Mouse (Mus musculus): ENCODE results near the gene Slc27a2.
A peak's percentile ranks its signal among the peaks of the same experiment; 100 is the strongest.
"Not testable (repeated sequence)": the region's sequence is repeated elsewhere in the genome, so short reads cannot be mapped to it uniquely, and the experiment has no call there.

The Slc27a2 gene

GRCm38 (mm10) chr2:126606061-126606687 lies 54.0 kb downstream of the Slc27a2 start:
- DNase-seq (ENCODE audit: low spot score) = peak; percentile 26

DNA sequence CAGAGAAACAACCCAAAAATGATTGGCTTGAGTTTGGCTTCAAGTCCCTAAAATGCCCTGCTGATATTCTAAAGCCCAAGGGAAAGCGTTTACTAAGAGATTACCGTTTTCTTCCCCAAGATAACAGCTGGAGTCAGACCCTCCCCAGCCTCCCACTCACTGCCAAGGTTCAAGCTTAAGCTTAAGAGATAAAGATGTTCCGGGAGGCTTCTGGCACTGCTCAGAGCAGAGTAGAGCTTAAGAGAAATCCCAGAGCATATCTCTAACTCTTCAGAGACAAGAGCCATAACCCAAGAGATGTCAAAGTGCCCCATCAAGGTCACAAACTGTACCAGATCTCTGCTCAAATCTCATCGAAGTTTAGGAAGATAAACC lies 54.5 kb downstream of the Slc27a2 start:
- DNase-seq (ENCODE audit: low spot score) = peak; percentile 31

- no peak for DNase-seq (ENCODE audit: low spot score)
Observed at GRCm38 (mm10) chr2:126607553-126608203, 55.5 kb downstream of the Slc27a2 start.

DNA sequence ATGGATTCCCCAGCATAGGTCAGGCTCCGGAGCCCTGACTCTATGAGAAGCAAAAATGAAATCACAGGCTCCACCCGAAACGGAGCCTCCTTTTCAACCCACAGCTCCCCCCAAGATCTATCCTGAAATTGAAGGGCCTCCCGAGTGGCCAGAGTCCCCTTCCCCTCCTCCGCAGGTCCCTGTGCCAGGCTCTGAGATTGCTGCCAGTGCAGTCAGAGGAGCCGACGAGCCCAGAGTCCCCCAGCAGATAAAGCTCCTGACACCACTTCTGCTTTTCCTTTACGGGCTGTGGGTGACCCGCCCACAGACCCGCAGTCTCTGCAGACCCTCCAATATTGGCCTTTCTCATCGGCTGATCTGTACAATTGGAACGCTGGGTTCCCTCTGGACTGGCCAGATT lies 57.4 kb downstream of the Slc27a2 start:
- DNase-seq (ENCODE audit: low spot score) = not testable (repeated sequence)

DNA sequence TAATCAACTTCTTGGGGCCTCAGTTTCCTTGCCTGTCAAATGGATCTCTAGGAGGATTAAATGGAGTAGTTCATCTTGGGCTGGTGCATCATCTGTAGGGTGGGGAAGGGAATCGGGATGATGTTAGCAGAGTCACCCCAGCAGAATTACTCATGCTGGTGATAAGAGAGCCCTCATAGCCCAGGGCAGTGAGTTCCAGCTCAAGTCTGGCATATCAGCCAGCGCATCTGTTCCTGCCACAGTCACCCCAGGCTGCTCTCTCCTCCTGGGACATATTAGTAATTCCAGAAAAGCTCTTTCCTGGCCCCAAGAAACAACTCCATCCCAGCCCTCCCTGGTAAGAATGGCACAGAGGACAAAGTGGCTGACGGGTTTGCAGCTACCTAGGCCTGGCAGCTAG lies 63.1 kb downstream of the Slc27a2 start:
- no peak for DNase-seq (ENCODE audit: low spot score)

GRCm38 (mm10) chr2:126618470-126619179 lies 66.4 kb downstream of the Slc27a2 start:
- no peak for DNase-seq (ENCODE audit: low spot score)

DNA sequence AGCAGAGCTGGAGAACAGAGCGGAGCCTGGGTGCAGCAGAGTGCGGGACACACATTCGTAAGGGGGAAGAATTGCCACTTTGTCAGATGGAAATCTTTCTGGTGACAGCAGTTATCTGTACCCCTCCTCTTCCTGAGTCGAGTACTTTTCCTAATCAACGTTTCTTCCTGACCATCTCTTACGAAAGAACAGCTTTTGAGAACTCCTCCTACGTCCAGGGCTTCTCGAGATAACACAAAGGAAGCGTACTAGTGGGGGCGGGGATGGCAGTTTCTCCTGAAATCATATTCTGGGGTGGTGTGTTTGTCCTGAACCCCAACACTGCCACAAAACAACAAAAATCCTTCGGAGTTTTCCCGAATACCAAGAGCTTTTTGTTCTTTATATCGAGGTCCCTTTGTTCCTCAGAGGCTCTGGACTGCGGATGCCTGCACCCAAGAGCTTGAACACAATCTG lies 67.1 kb downstream of the Slc27a2 start, which contains the start of gene Hdc:
TSS of gene Hdc (minus strand) at position 51 of the 456 bp plus-strand sequence.
- no peak for DNase-seq (ENCODE audit: low spot score)

- DNase-seq (ENCODE audit: low spot score) = no peak
Observed at GRCm38 (mm10) chr2:126622455-126622854, 70.2 kb downstream of the Slc27a2 start.

GRCm38 (mm10) chr2:126623138-126623537 lies 70.9 kb downstream of the Slc27a2 start:
- DNase-seq (ENCODE audit: low spot score) = no peak

GRCm38 (mm10) chr2:126628455-126628995 lies 76.3 kb downstream of the Slc27a2 start:
- no peak for DNase-seq (ENCODE audit: low spot score)

DNA sequence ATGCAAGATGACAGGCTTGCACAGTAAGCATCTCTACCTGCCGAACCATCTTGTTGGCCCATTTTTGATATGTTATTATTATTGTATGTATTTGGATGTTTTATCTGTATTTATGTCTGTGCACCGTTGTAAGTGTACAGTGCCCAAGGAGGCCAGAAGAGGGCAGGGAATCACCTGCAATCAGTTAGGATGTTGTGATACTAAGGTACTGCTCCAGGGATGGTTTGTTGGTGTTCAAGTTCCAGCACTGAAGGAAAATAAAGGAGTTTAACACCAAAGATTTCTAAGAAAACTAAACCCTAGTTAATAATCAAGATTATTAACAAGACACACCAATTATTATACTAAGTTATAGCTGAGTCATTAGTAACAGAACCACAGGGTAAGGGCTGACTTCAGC lies 81.0 kb downstream of the Slc27a2 start:
- no peak for DNase-seq (ENCODE audit: low spot score)

- no peak for DNase-seq (ENCODE audit: low spot score)
Observed at GRCm38 (mm10) chr2:126635939-126636823, 84.0 kb downstream of the Slc27a2 start.
